Mouse (Mus musculus) C2C12 (cell line): ENCODE results near the gene Slc2a4.

Experiments used
- CTCF ChIP-seq: IDR thresholded peaks from one replicate; pipeline ENCODE4 v1.5.1; 2011; ENCODE audit not compliant: control insufficient read depth, insufficient read depth, insufficient read length
- MYOG ChIP-seq: IDR thresholded peaks from one replicate; pipeline ENCODE4 v1.6.1; 2011; ENCODE audit not compliant: control insufficient read depth, insufficient read length; ENCODE audit errors: extremely low read depth

DNA sequence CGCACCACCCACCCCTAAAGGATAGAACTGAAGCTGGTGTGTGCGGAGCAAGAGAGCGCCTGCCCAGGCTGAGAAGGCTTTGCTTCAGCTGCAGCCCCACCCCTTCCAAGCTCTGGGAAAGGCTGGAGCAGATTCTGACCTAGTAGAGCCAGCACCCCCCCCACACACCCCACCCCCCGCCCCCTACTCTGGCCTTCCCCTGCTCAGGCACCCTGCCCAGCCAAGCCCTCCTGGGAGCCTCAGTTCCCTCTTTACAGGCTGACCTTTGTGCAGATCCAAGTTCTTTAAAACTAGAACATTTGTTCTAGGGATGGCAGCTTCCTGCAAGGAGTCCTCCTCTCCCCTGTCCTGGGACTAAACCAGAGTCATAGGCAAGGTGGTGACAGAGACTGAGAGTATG is 10.6 kb downstream of the Slc2a4 start:
- TF ChIP-seq CTCF (no peak), MYOG (no peak)
